Mouse (Mus musculus) cerebellum, adult 2 months (tissue): ENCODE measurements around the gene Tchhl1. TPM values are rescaled to one million over a fixed set of nuclear protein-coding genes. Genes with fewer than 3 reads are reported as not detected.
A peak's percentile ranks its signal among the peaks of the same experiment; 100 is the strongest.
"Not testable (repeated sequence)": the region's sequence is repeated elsewhere in the genome, so short reads cannot be mapped to it uniquely, and the experiment has no call there.

ENCODE experiments used
- DNase-seq, 2 experiments: peaks; one replicate each; pipeline ENCODE4 v3.0.0; 2021
- H3K27ac ChIP-seq: fragments of 200-500 bp; 2 replicates; pipeline ENCODE4 v1.5.1; 2012; ENCODE audit warnings: low read length, control low read depth, inconsistent platforms; ENCODE audit not compliant: insufficient read depth
- H3K27me3 ChIP-seq: fragments of 200-500 bp; 2 replicates; pipeline ENCODE4 v1.6.1; 2012; ENCODE audit warnings: inconsistent platforms, mild to moderate bottlenecking, low read length, moderate library complexity; ENCODE audit not compliant: control insufficient read depth, insufficient read depth
- H3K4me1 ChIP-seq: fragments of 200-500 bp; 2 replicates; pipeline ENCODE4 v1.6.1; 2011; ENCODE audit warnings: low read length; ENCODE audit not compliant: control insufficient read depth, insufficient read depth
- H3K4me3 ChIP-seq: fragments of 200-500 bp; replicated peaks from 2 replicates; pipeline ENCODE3; 2011; ENCODE audit warnings: mild to moderate bottlenecking, low read depth, low read length, control low read depth; ENCODE audit not compliant: insufficient read depth
- CTCF ChIP-seq: fragments of 200-500 bp; IDR thresholded peaks from 2 replicates; pipeline ENCODE4 v1.5.1; 2011; ENCODE audit warnings: low read depth, mild to moderate bottlenecking, control low read depth, low read length, moderate library complexity, borderline replicate concordance; ENCODE audit not compliant: insufficient read depth
- POLR2A ChIP-seq: fragments of 200-500 bp; IDR thresholded peaks from 2 replicates; pipeline ENCODE4 v1.6.1; 2011; ENCODE audit warnings: low read length, control low read depth, borderline replicate concordance; ENCODE audit not compliant: insufficient read depth
- WGBS: fragments of 180-500 bp; shearing (Covaris S2); methylation state at CpG from one replicate; pipeline ENCODE4 v1.1.7; 2018; 5-methylcytosine and 5-hydroxymethylcytosine counted together
- polyA plus RNA-seq: library from polyadenylated mRNA; depleted of rRNA; stranded (reverse); fragments of >200 nt; gene quantifications from 2 replicates; pipeline ENCODE4 v1.2.3, GENCODE M21; 2012

The Tchhl1 gene
- polyA plus RNA-seq, 1 experiment = not detected

GRCm38 (mm10) chr3:93493992-93494391 lies 25.4 kb downstream of the Tchhl1 start:
- H3K27ac ChIP-seq = no peak overlapping the region
- no peaks in the 10 kb centered on the region for H3K27me3 ChIP-seq
- peak; percentile 16 to 44 for DNase-seq
- WGBS = 2% methylated on average over 4 of the region's 4 CpGs
- no peaks in the 10 kb centered on the region for H3K4me1 ChIP-seq
- TF ChIP-seq POLR2A (no peak), CTCF (peak; percentile 73)
- H3K4me3 ChIP-seq = no peak overlapping the region

- H3K4me1 ChIP-seq, H3K27me3 ChIP-seq, DNase-seq, H3K4me3 ChIP-seq, H3K27ac ChIP-seq: not testable (repeated sequence)
- WGBS = 28% methylated on average over 5 of the region's 5 CpGs
Observed at GRCm38 (mm10) chr3:93494774-93495173, 26.2 kb downstream of the Tchhl1 start.

- TF ChIP-seq POLR2A (no peak), CTCF (no peak)
- Histone ChIP-seq H3K4me3 (no peak overlapping the region), H3K27ac (no peak overlapping the region), H3K4me1 (no peaks in the 10 kb centered on the region), H3K27me3 (no peaks in the 10 kb centered on the region)
- WGBS = 86% methylated on average over 3 of the region's 3 CpGs
- DNase-seq = no peak
Observed at GRCm38 (mm10) chr3:93497131-93497530, 28.6 kb downstream of the Tchhl1 start.

- TF ChIP-seq CTCF (no peak), POLR2A (no peak)
- Histone ChIP-seq H3K4me1 (no peaks in the 10 kb centered on the region), H3K4me3 (no peak overlapping the region), H3K27me3 (no peaks in the 10 kb centered on the region), H3K27ac (no peak overlapping the region)
- no peak for DNase-seq
Observed at GRCm38 (mm10) chr3:93499129-93499528, 30.6 kb downstream of the Tchhl1 start.

- H3K27ac ChIP-seq = no peak overlapping the region
- 69% methylated on average over 7 of the region's 7 CpGs for WGBS
- no peak for DNase-seq
- H3K4me3 ChIP-seq = no peak overlapping the region
- no peaks in the 10 kb centered on the region for H3K27me3 ChIP-seq
- TF ChIP-seq CTCF = no peak
- TF ChIP-seq POLR2A = no peak
- H3K4me1 ChIP-seq = no peaks in the 10 kb centered on the region
Observed at GRCm38 (mm10) chr3:93504536-93505189, 36.1 kb downstream of the Tchhl1 start.

- no peak for DNase-seq
- H3K4me3 ChIP-seq = no peak overlapping the region
- H3K27me3 ChIP-seq = no peaks in the 10 kb centered on the region
- WGBS = 49% methylated on average over 30 of the region's 30 CpGs
- TF ChIP-seq CTCF = no peak
- no peak for TF ChIP-seq POLR2A
- H3K4me1 ChIP-seq = no peaks in the 10 kb centered on the region
- no peak overlapping the region for H3K27ac ChIP-seq
Observed at GRCm38 (mm10) chr3:93505960-93506863, 37.7 kb downstream of the Tchhl1 start.

GRCm38 (mm10) chr3:93506881-93507325 lies 38.3 kb downstream of the Tchhl1 start:
- Histone ChIP-seq H3K27me3 (no peaks in the 10 kb centered on the region), H3K4me1 (no peaks in the 10 kb centered on the region), H3K27ac (no peak overlapping the region), H3K4me3 (no peak overlapping the region)
- whole genome bisulfite sequencing = 68% methylated on average over 5 of the region's 5 CpGs
- no peak for DNase-seq
- TF ChIP-seq CTCF (no peak), POLR2A (no peak)

GRCm38 (mm10) chr3:93509301-93509700 lies 40.7 kb downstream of the Tchhl1 start:
- Histone ChIP-seq H3K27me3 (no peaks in the 10 kb centered on the region), H3K27ac (no peak overlapping the region), H3K4me3 (no peak overlapping the region), H3K4me1 (no peaks in the 10 kb centered on the region)
- no peak for DNase-seq
- WGBS = 62% methylated on average over 1 of the region's 1 CpGs
- TF ChIP-seq CTCF (no peak), POLR2A (no peak)
